Mouse (Mus musculus) liver, adult 2 months (tissue): ENCODE data around the gene Ptprm.

Source experiments
- CTCF ChIP-seq: fragments of 200-500 bp; IDR thresholded peaks from 2 replicates; pipeline ENCODE4 v1.5.1; 2011; ENCODE audit warnings: low read depth, low read length, control low read depth
- POLR2A ChIP-seq: fragments of 200-500 bp; IDR thresholded peaks from 2 replicates; pipeline ENCODE4 v1.6.1; 2011; ENCODE audit warnings: low read length, control low read depth; ENCODE audit not compliant: insufficient read depth; ENCODE audit errors: extremely low read depth

DNA sequence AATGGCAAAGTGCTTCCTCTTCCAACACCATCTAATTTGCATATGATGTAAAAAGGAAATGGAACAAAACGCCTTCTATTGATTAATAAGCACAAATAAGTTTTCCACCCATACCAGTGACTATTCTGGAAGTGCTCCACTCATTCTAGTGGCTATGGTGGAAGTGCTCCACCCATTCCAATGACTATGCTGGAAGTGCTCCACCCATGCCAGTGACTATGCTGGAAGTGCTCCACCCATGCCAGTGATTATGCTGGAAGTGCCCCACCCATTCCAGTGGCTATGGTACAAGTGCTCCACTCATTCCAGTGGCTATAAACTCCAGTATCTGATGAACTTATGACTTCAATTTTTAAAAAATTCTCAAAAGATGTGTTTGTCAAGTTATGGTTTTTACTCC is 91.2 kb downstream of the Ptprm start:
- TF ChIP-seq POLR2A, result no peak
- TF ChIP-seq CTCF, result no peak
